Mouse (Mus musculus) liver (tissue): ENCODE measurements around the gene Ttc7b.

Source experiments
- DNase-seq: peaks from one replicate; pipeline ENCODE4 v3.0.0-alpha.2; 2020; ENCODE audit warnings: mixed read lengths

Gene Ttc7b

GRCm38 (mm10) chr12:100520794-100521186 lies at the start of gene Ttc7b:
Gene Ttc7b (minus strand): TSS chr12:100520826.
- DNase-seq, result peak; percentile 38

GRCm38 (mm10) chr12:100568831-100569230 lies 48.2 kb upstream of the Ttc7b start:
- no peak for DNase-seq

- DNase-seq, result no peak
Measured at GRCm38 (mm10) chr12:100568105-100568504, 47.5 kb upstream of the Ttc7b start.

- DNase-seq, result no peak
Measured at GRCm38 (mm10) chr12:100567627-100568026, 47.0 kb upstream of the Ttc7b start.

GRCm38 (mm10) chr12:100553675-100554074 lies 33.0 kb upstream of the Ttc7b start:
- DNase-seq, result no peak

- DNase-seq, result no peak
Measured at GRCm38 (mm10) chr12:100551972-100552371, 31.3 kb upstream of the Ttc7b start.

- DNase-seq, result no peak
Measured at GRCm38 (mm10) chr12:100544194-100544567, 23.6 kb upstream of the Ttc7b start.

- DNase-seq, result no peak
Measured at GRCm38 (mm10) chr12:100543437-100544193, 23.0 kb upstream of the Ttc7b start.

- no peak for DNase-seq
Measured at GRCm38 (mm10) chr12:100542494-100542893, 21.9 kb upstream of the Ttc7b start.

GRCm38 (mm10) chr12:100542076-100542475 lies 21.4 kb upstream of the Ttc7b start:
- no peak for DNase-seq

- no peak for DNase-seq
Measured at GRCm38 (mm10) chr12:100539158-100539714, 18.6 kb upstream of the Ttc7b start.

GRCm38 (mm10) chr12:100538445-100539157 lies 18.0 kb upstream of the Ttc7b start:
- DNase-seq, result no peak

- DNase-seq, result no peak
Measured at GRCm38 (mm10) chr12:100537091-100537490, 16.5 kb upstream of the Ttc7b start.

- no peak for DNase-seq
Measured at GRCm38 (mm10) chr12:100535028-100535427, 14.4 kb upstream of the Ttc7b start.

- DNase-seq, result no peak
Measured at GRCm38 (mm10) chr12:100534028-100534427, 13.4 kb upstream of the Ttc7b start.

- DNase-seq, result no peak
Measured at GRCm38 (mm10) chr12:100533209-100533608, 12.6 kb upstream of the Ttc7b start.

- no peak for DNase-seq
Measured at GRCm38 (mm10) chr12:100531740-100532139, 11.1 kb upstream of the Ttc7b start.

- no peak for DNase-seq
Measured at GRCm38 (mm10) chr12:100530871-100531270, 10.2 kb upstream of the Ttc7b start.

GRCm38 (mm10) chr12:100529651-100530050 lies 9.0 kb upstream of the Ttc7b start:
- no peak for DNase-seq

GRCm38 (mm10) chr12:100529172-100529571 lies 8.5 kb upstream of the Ttc7b start:
- DNase-seq, result peak; percentile 29

- no peak for DNase-seq
Measured at GRCm38 (mm10) chr12:100528246-100528645, 7.6 kb upstream of the Ttc7b start.

- peak; percentile 59 for DNase-seq
Measured at GRCm38 (mm10) chr12:100527753-100528152, 7.1 kb upstream of the Ttc7b start.

- DNase-seq, result no peak
Measured at GRCm38 (mm10) chr12:100527241-100527640, 6.6 kb upstream of the Ttc7b start.

GRCm38 (mm10) chr12:100525939-100526338 lies 5.3 kb upstream of the Ttc7b start:
- no peak for DNase-seq
